ENCODE assay signal across 15 mouse cellular contexts in genomic region chr11:95072804-95073203, GRCm38 (mm10). TPM values are rescaled to one million over a fixed set of nuclear protein-coding genes. Genes with fewer than 3 reads are reported as not detected.
A peak's percentile ranks its signal among the peaks of the same experiment; 100 is the strongest.
DNase-seq lines count a peak whose midpoint lies in the region; ATAC-seq and TF ChIP-seq lines count a peak whose summit lies in the region.
"Had no signal": no experiment of that assay in that cellular context is flagged by ENCODE, and none has a peak within 500 bp of the region (broad histone marks: within the 10 kb centered on the region; RNA-seq: fewer than 3 reads in every experiment).

No protein-coding gene starts in this region.

- H3K4me1 ChIP-seq in embryonic facial prominence, embryonic 10.5 days: peaks cover 79% of the 10 kb centered on the region
- no peaks in the 10 kb centered on the region for H3K4me1 ChIP-seq in forebrain, postnatal 0 days (ENCODE audit: insufficient read depth)

- no peak for ATAC-seq in forebrain, postnatal 0 days
- ATAC-seq: forebrain, embryonic 16.5 days; Patski had no signal

- 73% methylated on average over 5 of the region's 5 CpGs for WGBS in embryonic facial prominence, embryonic 10.5 days
- 58% methylated on average over 5 of the region's 5 CpGs for WGBS in forebrain, postnatal 0 days

- H3K27me3 ChIP-seq in embryonic facial prominence, embryonic 10.5 days (replicated peaks; ENCODE audit: low read depth, poor library complexity, severe bottlenecking): peaks cover 52% of the 10 kb centered on the region
- H3K27me3 ChIP-seq in forebrain, postnatal 0 days (ENCODE audit: insufficient read depth, low read length): peaks cover 15% of the 10 kb centered on the region; the same call in 1 of the 2 replicates
- H3K27me3 ChIP-seq: Patski had no signal

- no peak overlapping the region for H3K4me2 ChIP-seq in forebrain, postnatal 0 days (ENCODE audit: low read depth)
- H3K4me2 ChIP-seq: embryonic facial prominence, embryonic 12.5 days had no signal

- H3K27ac ChIP-seq in gastrocnemius, adult 2 months: peak overlapping the region; percentile 53
- no peak overlapping the region for H3K27ac ChIP-seq in embryonic facial prominence, embryonic 10.5 days (replicated peaks)
- H3K27ac ChIP-seq in forebrain, postnatal 0 days (ENCODE audit: low read depth, low read length): no peak overlapping the region
- H3K27ac ChIP-seq: embryonic facial prominence, embryonic 12.5 days; hindbrain, embryonic 10.5 days; macrophage had no signal

- H3K9ac ChIP-seq in forebrain, postnatal 0 days: no peak overlapping the region
- H3K9ac ChIP-seq: embryonic facial prominence, embryonic 12.5 days had no signal

- no peaks in the 10 kb centered on the region for H3K9me3 ChIP-seq in embryonic facial prominence, embryonic 10.5 days
- H3K9me3 ChIP-seq in forebrain, postnatal 0 days (ENCODE audit: low read length): no peaks in the 10 kb centered on the region
- H3K9me3 ChIP-seq: embryonic facial prominence, embryonic 12.5 days; hindbrain, embryonic 10.5 days had no signal

- H3K4me3 ChIP-seq in gastrocnemius, adult 2 months: no peak overlapping the region
- no peak overlapping the region for H3K4me3 ChIP-seq in embryonic facial prominence, embryonic 10.5 days
- H3K4me3 ChIP-seq in forebrain, postnatal 0 days (ENCODE audit: low read depth, low read length): no peak overlapping the region
- H3K4me3 ChIP-seq: embryonic facial prominence, embryonic 12.5 days; hindbrain, embryonic 10.5 days had no signal

- no peaks in the 10 kb centered on the region for H3K36me3 ChIP-seq in embryonic facial prominence, embryonic 10.5 days (replicated peaks)
- no peaks in the 10 kb centered on the region for H3K36me3 ChIP-seq in forebrain, postnatal 0 days (ENCODE audit: insufficient read depth)
- H3K36me3 ChIP-seq: embryonic facial prominence, embryonic 12.5 days; hindbrain, embryonic 10.5 days had no signal

- TF ChIP-seq CTCF in gastrocnemius, adult 2 months (IDR thresholded peaks at IDR 0.05): no peak
- TF ChIP-seq CTCF in forebrain, postnatal 0 days (IDR thresholded peaks at IDR 0.05; ENCODE audit: low read depth): no peak

- intact Hi-C loops in gastrocnemius, adult 2 months (cut with DNase I): no loop called here

- peak; percentile 70 for DNase-seq in gastrocnemius, adult 2 months
- no peak for DNase-seq in gastrocnemius, postnatal 4 days (ENCODE audit: low spot score in 2 of 2)
- peak; percentile 30 for DNase-seq in ovary, postnatal 36 days (ENCODE audit: low spot score)
- no peak for DNase-seq in ovary, adult 18-20 months (ENCODE audit: low spot score)
- DNase-seq in lung, adult 18-20 months: peak; percentile 81 to 88
- DNase-seq in embryonic facial prominence, embryonic 10.5 days (ENCODE audit: low spot score): no peak
- no peak for DNase-seq in forebrain, postnatal 0 days
- DNase-seq in right cerebral cortex, adult 2 months (ENCODE audit: low spot score in 2 of 2): no peak
- DNase-seq: right cerebral cortex, postnatal 25 days had no signal

RNA-seq across cellular contexts. Expression of gene Itga3, which starts 3.8 kb away (rescaled TPM):
- 1 to 10 TPM; 4.3 to 5.2 TPM for total RNA-seq in gastrocnemius, adult 2 months (2021)
- 1 to 10 TPM; 4.8 to 5.5 TPM for total RNA-seq in gastrocnemius, postnatal 4 days (2021)
- 11.5 and 12.2 TPM in 2 replicates for polyA plus RNA-seq in embryonic facial prominence, embryonic 10.5 days (2016; fragmentation: Nextera tagmentation; extraction: Ambion mirVana)
- 12.3 and 23.5 TPM in 2 replicates for total RNA-seq in forebrain, postnatal 0 days (2014; rRNA removed)
- 5.2 and 7.4 TPM in 2 replicates for polyA plus RNA-seq in forebrain, postnatal 0 days (2015; fragmentation: Nextera tagmentation; extraction: Ambion mirVana)

RNA-seq across cellular contexts. Expression of gene Pdk2, which starts 31.6 kb away (rescaled TPM):
- 100 to 1,000 TPM; 471 to 485 TPM for total RNA-seq in gastrocnemius, adult 2 months (2021)
- 100 to 1,000 TPM; 254 to 274 TPM for total RNA-seq in gastrocnemius, postnatal 4 days (2021)
- 12.9 and 16.0 TPM in 2 replicates for polyA plus RNA-seq in embryonic facial prominence, embryonic 10.5 days (2016; fragmentation: Nextera tagmentation; extraction: Ambion mirVana)
- total RNA-seq in forebrain, postnatal 0 days (2014; rRNA removed): 6.9 and 10.2 TPM in 2 replicates
- polyA plus RNA-seq in forebrain, postnatal 0 days (2015; fragmentation: Nextera tagmentation; extraction: Ambion mirVana): 31.9 and 38.1 TPM in 2 replicates

RNA-seq across cellular contexts. Expression of gene Dlx3, which starts 47.1 kb away (rescaled TPM):
- not detected for total RNA-seq in gastrocnemius, adult 2 months (2021)
- total RNA-seq in gastrocnemius, postnatal 4 days (2021): under 1 TPM; 0.34 to 0.60 TPM
- 29.8 and 31.3 TPM in 2 replicates for polyA plus RNA-seq in embryonic facial prominence, embryonic 10.5 days (2016; fragmentation: Nextera tagmentation; extraction: Ambion mirVana)
- 0.14 TPM in 1 of 2 replicates, not detected in the other for total RNA-seq in forebrain, postnatal 0 days (2014; rRNA removed)
- not detected in 2 replicates for polyA plus RNA-seq in forebrain, postnatal 0 days (2015; fragmentation: Nextera tagmentation; extraction: Ambion mirVana)
- total RNA-seq: left cerebral cortex, adult 18-20 months had no signal
- polyA plus RNA-seq: macrophage, Patski had no signal

Comparison
In these comparisons a context has a peak if more than half of its experiments do, and no peak if none do; other contexts are left out.
1. DNase-seq: peak in gastrocnemius, adult 2 months (single experiment), ovary, postnatal 36 days (single experiment) and lung, adult 18-20 months (2 of 2); none in gastrocnemius, postnatal 4 days (0 of 2), ovary, adult 18-20 months (single experiment), embryonic facial prominence, embryonic 10.5 days (single experiment), forebrain, postnatal 0 days (single experiment) and right cerebral cortex, adult 2 months (0 of 2).
2. RNA of gene Pdk2, which starts 31.6 kb away (total RNA-seq): 471 to 485 TPM in gastrocnemius, adult 2 months and 254 to 274 TPM in gastrocnemius, postnatal 4 days; 6.9 to 10.2 TPM in forebrain, postnatal 0 days; every median in the first group is over 10 times any median in the second.